Mouse (Mus musculus) T-helper 17 cell (primary cell): ENCODE results near the gene Net1.

ENCODE experiments used
- in situ Hi-C, 2 experiments: fragments of 300-600 bp; cut with MboI, MseI; formaldehyde crosslinking; loops; 1 replicate in 1 of 2; 2 replicates in 1 of 2; pipeline ENCODE4 v1.15.1; 2025; ENCODE audit warnings: high pct_unique_total_duplicates in 2 of 2

The Net1 gene

DNA sequence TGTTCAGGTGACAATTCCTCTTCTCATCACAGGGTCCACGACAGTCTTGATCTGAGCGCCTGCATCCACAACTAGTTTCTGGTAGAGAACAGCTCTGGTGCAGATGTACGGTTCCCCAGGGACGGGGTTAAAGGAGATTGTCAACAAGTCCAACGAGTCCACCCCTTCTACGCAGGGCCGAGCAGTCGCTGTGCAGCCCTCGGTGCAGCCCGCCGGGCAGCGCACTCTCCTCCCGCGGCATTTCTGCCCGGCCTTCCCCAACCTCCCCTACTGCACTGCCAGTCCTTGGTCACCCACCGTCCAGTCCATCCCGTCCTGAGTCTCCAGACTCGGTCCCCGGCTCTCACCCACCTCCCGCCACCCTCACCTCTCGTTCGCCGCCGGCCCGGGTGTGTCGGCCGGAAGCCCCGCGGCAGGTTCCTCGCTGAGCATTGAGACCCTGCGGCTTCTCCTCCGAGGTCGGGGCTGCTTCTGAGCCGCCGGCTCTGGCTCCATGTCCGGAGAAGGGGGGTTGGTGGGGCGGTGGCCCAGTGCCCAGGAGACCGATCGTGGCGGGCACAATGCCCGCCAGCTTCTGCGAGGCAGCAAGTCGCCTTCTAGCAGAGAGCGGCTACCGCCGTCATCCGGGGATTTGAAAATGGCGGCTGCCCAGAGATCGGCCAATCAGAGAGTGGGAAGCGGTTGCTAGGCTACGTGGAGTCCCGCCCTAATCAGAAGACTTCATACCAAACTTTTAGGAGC, at the start of gene Net1, which contains the start of gene Tubal3:
Gene Net1, minus strand, starts transcription at position 650 of the 741 bp plus-strand sequence.
Gene Tubal3, plus strand, starts transcription at position 704 of the 741 bp plus-strand sequence.
- in situ Hi-C loops = loop anchor here in 1 of 2 experiments (10.0 kb wide), 1 partner anchor 513 kb away; no protein-coding TSS in a partner anchor

DNA sequence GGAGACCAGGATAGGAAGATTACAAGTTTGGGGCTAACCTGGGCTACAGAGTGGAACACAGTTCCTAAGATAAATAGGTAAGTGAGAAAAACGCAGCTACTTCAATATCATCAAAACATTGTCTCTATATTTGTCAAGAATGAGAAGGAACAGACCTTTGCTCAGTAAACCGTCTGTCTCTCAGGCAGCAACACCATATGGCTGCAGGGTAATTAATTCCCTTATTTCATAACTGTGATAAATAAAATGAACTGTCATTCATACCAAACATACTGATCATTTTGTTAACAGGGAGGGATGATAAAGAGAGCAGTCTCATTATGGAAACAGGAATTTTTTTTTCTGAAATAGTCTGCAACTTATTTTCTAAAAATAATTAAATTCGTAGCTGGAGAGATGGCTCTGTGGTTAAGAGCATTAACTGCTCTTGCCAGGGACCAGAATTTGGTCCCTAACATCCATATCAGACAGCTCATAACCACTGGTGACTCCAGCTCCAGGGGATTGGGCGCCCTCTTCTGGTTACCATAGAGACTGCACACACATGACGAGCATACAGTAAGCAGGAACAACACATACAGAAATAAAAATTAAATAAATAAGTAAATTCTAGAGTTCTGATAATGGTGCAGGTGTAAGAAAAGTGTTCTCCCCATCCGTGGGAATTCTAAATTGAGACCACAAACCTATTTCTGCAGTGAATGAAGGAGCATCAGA, 33.3 kb upstream of the Net1 start:
- in situ Hi-C loops = no loop called here

DNA sequence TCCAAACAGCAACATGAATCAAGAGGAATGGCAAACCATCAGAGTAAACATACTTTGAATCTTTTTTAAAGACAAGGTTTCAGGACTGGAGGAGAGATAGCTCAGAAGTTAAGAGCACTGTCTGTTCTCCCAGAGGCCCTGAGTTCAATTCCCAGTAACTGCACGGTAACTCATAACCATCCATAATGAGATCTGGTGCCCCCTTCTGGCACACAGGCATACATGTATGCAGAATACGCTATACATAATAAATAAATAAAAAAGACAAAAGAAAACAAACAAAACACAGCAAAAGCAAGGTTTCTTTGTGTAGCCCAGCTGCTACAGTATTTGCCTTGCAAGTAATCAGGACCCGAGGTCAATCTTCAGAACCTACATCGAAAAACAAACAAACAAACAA, 31.5 kb upstream of the Net1 start:
- in situ Hi-C loops = no loop called here

DNA sequence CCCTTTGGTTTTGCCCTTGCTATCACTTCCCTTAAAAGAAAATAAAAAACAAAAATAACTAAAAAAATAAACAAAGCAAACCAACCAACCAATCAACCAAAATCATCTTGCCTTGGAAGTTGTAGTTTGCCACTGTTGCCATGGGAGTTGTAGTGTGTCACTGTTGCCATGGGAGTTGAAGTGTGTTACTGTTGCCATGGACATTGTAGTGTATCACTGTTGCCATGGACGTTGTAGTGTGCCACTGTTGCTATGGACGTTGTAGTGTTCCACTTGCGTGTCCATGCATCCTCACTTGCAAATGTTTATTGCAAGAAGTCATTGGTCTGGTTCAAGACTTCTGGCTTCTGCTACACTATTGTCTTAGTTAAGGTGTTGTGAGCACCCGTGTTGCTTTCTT, 29.2 kb upstream of the Net1 start:
- in situ Hi-C loops = no loop called here

DNA sequence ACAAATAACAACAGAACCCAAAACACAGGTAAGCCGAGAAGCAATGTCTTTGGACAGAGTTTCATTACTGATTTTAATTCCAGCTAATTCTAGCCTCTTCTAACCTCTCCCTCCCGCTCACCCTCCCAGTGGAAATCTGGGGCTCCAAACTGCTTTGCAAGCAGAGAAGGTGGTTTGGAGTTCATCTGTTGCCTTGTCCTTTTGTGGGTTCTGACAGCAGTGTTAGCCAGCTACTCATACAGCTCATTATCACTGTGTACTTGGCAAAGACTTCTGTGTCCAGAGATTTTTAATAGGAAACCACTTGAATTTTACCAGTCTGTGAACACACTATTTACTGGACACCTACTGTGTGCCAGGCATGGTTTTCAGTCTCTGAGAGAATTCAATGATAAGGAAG, 27.2 kb upstream of the Net1 start, which contains the start of gene Ucn3:
Gene Ucn3, minus strand, starts transcription at position 101 of the 400 bp plus-strand sequence.
- in situ Hi-C loops = no loop called here

DNA sequence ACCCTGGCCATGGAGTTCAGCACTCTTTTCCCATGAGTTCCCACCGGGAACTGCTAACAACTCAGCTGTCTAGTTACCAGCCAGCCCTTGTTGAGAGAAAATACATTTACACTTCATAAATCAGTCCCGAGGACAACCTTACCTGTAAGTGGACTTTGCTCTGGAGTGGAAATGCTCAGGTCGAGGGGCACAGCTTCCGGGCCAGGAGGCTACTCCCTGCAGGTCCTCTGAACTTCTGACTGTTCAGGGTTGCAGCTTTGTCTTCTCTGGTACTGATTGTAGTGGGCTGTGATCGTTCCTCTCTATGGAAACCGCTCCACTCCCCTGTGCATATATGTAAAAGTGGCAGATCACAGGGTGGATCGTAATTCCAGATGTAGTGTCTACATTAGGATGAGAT, 26.7 kb upstream of the Net1 start:
- in situ Hi-C loops = no loop called here

DNA sequence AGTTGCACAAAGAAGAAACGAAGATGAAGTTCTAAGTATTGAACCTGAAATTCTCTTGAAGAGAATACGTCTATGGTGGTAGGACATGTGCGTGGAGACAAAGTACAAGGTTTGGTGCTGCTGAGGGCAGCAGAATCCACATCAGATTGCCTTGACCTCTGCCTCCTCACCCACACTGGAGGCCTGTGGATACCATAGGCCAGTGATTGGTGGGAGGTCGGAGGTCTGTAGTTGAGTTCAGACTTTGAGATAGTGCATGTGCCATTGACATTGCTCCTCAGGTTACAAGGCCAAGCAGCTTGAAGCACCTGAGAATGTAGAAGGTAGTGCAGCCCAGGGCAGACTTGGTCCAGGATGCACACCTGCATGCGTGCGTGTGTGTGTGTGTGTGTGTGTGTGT, 8.0 kb upstream of the Net1 start:
- in situ Hi-C loops = no loop called here

DNA sequence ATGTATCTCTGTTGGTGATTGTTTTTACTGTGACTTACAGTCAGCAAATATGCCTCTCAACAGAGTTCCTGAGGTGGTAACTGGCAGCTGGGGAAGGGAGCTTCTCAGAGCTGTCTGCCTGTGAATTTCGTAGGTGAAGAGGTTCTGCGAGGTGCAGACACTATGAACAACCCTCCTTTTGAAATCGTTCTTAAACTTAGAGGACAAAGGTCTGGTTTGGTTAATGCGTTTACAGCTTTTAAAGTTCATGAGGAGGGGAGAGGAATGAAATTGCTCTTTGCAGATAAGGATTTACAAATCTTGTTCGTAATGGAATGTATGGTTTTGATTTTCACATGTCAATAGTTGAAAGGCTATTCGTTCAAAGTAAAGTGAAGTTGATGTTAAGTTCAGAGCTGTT, 7.6 kb upstream of the Net1 start:
- in situ Hi-C loops = no loop called here

DNA sequence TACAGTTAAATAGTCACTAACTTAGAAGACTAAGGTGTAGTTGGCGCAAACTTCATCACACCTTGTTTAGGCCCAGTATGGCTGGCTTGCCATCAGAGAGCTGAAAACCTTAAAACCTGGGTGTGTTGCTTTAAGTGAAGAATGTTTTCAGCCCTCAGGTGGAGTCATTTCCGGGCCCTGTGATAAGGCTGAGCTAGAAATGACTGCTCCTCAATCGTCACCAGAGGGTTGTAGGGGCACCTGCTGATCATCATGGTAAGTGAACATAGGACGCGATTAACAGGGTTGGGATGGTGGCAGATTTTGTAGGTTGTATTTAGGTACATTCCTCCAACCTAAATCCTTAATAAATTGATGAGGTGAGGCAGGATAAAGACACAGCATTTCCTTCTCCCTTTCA, 6.5 kb upstream of the Net1 start:
- in situ Hi-C loops = no loop called here

DNA sequence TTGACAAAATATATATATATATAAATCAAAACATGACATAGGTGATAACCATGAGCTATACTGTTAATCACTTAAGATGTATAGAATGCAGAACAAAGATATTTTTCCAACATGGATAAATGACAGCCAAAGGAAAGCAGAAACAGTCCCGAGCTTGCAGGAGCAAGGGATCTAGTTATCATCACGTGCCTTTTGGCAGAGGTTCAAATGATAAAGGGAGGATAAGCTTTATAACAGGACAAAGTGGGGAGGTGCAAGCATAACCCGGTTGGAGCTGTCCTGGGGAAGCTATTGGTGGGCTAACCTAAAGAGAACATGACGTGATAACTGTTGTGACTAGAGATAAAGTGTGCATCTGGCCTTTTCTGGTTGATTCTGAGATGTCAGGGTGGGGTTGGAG, 4.5 kb downstream of the Net1 start:
- in situ Hi-C loops = loop anchor here in 1 of 2 experiments (10.0 kb wide), 1 partner anchor 509 kb away; no protein-coding TSS in a partner anchor

DNA sequence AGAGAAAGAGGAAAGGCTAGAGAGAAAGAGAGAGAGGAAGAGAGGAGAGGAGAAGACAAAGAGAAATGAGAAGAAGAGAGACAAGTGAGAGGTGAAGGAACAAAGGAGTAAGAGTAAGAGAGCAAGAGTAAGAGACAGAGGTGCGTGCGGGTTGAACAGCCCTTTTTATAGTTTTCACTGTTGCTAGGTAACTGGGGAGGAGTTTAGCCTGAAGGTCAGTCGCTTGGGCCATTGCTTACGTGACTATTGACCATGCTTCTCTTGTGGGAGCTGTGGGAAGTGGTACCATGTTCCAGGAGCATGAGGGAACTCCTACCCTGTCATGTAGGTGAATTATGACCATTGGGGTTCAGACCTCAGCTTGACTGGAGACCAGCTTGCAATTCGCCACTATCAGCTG, 7.7 kb downstream of the Net1 start:
- in situ Hi-C loops = loop anchor here in 1 of 2 experiments (10.0 kb wide), 1 partner anchor 506 kb away; no protein-coding TSS in a partner anchor

DNA sequence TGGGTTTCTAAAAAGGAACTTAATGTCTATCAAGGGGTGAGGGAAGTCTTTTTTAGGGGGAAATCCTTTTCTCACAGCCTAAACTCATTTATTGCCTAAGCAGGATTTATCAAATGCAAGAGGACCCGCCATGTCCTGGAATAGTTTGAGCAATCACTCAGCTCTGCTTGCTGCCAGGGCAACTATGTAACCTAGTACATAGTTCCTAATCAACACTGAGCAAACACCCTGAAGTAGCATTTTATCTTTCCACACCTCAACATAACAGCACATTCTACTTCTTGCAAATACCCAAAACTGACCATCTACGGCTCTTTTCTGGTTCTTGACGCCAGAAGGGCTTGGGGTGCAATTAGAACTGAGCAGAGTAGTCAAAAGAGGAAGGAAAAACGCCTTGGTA, 9.8 kb downstream of the Net1 start:
- in situ Hi-C loops = no loop called here

DNA sequence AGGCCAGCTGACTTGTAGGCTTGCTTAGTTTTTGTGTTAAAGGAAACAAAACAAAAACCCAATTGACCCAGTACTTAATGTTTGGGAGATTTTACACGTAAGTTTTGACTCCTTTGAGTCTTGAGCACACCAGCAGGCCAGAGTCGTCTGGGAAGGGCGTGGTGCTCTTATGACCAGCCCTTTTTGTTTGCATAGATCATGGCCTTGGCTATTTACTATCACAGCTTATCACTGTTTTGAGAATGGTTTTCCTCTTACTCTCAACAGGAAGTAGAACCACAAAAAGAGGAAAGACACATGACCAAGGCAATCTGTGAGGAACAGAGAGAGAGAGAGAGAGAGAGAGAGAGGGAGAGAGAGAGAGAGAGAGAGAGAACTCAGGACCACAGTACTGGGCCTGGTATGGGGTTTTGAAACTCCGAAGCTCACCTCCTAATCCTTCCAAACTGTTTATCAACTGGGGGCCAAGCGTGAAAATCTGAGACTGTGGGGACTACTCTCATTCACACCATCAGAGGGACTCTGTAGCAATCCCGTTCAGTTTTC, 10.8 kb downstream of the Net1 start:
- in situ Hi-C loops = no loop called here

DNA sequence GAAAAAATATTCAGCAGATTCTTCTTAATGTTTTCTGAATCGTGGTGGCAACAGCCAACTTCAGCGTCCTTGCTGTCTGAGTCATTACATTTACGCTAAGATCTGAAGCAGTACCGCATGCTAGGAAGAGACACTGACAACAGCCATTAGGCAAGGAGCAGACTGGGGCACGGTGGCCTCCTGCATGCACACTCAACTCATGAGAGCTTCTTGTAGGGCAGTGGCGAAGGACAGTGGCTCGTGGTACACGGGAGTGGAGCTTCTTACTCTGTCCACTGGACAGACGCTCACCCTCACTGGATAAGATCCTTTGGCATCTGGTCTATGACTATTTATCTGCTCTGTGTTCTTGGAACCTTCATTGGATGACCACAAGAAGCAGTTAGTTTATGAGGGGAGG, 18.7 kb downstream of the Net1 start:
- in situ Hi-C loops = loop anchor here in 1 of 2 experiments (5.0 kb wide), 1 partner anchor 232 kb away; no protein-coding TSS in a partner anchor

DNA sequence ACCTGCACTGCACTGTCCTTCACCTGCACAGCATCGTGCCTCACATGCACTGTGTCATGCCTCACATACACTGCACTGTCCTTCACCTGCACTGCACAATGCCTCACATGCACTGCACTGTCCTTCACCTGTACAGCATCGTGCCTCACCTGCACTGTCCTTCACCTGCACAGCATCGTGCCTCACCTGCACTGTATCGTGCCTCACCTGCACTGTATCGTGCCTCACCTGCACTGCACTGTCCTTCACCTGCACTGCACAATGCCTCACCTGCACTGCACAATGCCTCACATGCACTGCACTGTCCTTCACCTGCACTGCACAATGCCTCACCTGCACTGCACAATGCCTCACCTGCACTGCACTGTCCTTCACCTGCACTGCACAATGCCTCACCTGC, 19.8 kb downstream of the Net1 start:
- in situ Hi-C loops = loop anchor here in 1 of 2 experiments (5.0 kb wide), 1 partner anchor 231 kb away; no protein-coding TSS in a partner anchor

DNA sequence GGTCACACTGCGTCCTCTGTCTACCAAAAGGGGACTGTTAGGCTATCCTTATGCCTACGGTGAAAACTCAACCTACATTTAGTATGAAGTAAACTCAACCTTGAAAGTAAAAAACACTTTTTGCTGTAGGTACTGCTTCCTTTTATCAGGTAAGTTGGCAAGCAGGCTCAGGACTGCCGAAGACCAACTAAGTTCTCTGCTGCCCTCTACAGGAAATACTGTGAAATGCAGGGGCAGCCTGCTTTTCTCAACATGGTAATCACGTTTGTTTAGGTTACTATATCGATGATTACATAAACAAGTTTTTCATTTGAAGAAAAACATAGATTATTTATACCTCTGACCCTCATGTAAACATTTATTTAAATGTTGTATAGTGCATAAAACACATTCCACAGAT, 21.1 kb downstream of the Net1 start:
- in situ Hi-C loops = loop anchor here in 1 of 2 experiments (5.0 kb wide), 1 partner anchor 230 kb away; no protein-coding TSS in a partner anchor

DNA sequence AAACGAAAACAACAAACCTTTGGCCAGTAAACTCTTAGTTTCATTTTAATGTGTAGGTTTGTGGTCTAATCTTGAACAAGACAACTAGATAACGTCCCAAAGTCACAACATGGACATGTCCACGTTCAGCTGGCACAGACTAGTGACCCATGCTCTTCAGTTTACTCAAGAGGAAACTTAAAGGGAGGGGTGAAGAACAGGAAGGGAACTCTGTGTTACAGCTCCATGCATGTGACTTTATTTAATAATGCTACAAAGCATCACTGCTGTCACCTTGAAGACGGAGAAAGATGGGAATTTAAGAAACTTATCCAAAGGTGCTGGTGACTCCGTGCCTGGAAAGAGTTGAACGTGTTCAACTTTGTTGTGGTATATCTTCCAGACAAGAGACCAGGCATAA, 22.0 kb downstream of the Net1 start:
- in situ Hi-C loops = loop anchor here in 1 of 2 experiments (5.0 kb wide), 1 partner anchor 229 kb away; no protein-coding TSS in a partner anchor

DNA sequence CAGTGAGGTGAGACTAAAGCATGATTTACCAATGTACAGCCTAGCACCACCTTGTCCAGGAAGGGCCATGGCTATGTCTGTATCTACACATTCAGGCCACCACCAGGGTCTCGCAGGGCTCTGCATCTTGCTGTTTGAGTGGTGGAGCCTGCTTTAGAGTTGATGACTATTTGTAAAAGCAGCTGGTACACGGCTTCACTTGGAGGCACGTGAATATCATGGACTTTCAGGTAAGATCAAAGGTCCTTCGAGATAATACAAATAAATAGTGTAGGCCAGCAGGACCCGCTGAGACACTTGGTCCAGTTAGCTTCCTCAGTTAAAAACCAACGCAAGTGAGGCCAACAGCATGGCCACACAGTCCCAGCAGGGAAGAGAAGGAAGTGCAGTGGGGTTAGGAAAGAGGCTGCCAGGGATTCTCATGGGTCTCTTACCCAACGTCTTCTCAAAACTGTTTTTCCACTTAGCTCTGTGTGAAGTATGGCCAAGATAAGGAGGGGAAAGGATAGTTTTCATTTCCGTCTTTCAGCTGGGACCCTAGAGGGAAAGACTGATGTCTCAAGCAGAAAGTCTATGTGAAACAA, 22.5 kb downstream of the Net1 start:
- in situ Hi-C loops = loop anchor here in 1 of 2 experiments (5.0 kb wide), 1 partner anchor 228 kb away; no protein-coding TSS in a partner anchor

DNA sequence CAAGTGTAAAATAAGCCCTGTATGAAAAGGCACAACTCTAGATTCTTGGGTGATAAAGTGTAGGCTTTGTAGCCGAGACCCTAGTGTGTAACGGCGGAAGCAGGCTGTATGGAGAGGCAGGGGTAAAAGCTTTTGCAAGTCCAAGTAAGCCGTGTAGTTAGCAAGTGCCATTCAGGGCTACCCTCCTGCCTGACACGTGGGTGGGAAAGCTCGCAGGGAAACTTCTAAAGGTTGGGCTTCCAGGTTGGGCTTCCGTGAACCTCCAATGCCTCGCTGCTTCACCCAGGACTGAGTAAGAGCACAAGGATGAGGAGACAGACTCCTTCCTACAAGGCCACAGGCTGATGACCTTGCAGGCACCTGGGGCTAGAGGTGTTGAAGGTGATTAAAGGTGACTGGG, 23.5 kb downstream of the Net1 start:
- in situ Hi-C loops = no loop called here

DNA sequence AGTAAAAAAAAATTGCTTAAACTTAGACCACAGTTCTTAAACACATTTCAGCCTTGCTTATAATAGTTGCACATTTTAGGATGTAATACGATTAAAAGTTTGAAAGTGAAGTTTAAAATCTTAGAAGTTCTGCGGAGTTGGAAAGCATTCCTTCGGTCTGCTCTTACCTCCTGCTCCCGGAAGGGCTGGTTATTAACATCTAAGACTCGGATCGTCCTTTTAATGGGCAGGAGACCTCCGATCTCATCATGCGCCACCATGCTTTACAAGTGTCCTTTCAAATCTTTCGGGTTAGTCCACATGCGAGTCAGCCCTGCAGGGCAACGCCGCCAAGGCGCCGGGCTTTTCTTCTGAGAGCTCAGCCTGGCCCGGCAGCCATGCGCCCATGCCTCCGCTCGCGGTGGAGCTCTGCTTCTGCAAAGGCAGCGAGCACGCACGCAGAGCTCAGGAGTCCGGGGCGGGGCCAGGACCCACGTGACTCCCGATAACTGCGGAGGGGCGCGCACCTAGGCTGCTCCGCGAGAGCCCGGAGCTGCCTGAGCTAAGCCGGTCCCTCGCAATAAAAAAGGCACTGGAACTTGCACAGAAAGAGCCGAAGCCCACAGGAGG, 24.8 kb downstream of the Net1 start:
- in situ Hi-C loops = no loop called here

DNA sequence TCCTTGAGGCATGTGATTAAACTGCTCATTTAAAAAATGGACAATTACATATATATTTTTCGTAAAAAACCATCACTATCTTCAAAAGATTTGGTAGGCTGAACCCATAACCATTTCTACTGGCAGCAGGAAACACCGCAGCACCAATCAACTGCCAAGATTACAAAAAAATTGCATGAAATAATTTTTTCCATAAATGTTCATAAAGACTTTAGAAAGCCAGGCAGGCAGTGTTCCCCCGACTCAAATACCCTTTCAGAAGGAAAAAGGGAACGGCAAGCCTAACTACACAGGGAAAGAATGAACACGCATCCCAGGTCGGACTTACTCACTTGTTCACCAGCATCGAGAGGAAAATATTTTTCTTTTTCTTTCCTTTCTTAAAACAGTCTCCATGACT, 25.4 kb downstream of the Net1 start:
- in situ Hi-C loops = no loop called here
